Mouse (Mus musculus): ENCODE data around the gene Slc36a3. TPM values are rescaled to one million over a fixed set of nuclear protein-coding genes. Genes with fewer than 3 reads are reported as not detected.
"Not testable (repeated sequence)": the region's sequence is repeated elsewhere in the genome, so short reads cannot be mapped to it uniquely, and the experiment has no call there.

The Slc36a3 gene
- total RNA-seq, 2 experiments from 2014 or later, result not detected

DNA sequence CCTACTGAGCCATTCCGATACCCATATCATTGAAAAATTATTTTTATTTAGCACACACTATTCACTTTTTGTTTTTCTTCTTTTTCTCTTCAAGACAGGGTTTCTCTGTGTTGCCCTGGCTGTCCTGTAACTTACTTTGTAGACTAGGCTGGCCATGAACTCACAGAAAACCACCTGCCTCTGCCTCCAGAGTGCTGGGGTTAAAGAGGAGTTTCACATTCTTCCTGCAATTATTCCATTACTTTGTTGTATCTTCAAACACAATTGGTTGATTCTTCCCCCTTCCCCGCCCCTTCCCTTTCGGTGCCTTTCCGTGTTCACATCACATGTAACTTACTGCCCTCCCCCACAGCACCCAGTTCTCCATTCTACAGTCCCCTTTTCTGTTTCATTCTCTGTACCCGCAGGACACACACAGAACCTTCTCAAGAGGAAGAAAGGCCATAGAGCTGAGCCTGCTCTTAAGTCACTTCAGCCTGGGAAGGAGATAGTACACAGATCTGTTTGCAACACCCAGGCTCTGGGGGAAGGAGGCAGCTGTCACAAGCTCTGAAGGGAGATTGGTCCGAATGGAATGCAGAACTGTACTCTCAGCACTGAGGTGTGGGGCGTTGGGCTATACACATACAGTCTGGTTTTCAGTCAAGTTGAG, 38.2 kb downstream of the Slc36a3 start:
- no peak for ATAC-seq (replicated peaks; ENCODE audit: low FRiP score, poor library complexity, severe bottlenecking)

DNA sequence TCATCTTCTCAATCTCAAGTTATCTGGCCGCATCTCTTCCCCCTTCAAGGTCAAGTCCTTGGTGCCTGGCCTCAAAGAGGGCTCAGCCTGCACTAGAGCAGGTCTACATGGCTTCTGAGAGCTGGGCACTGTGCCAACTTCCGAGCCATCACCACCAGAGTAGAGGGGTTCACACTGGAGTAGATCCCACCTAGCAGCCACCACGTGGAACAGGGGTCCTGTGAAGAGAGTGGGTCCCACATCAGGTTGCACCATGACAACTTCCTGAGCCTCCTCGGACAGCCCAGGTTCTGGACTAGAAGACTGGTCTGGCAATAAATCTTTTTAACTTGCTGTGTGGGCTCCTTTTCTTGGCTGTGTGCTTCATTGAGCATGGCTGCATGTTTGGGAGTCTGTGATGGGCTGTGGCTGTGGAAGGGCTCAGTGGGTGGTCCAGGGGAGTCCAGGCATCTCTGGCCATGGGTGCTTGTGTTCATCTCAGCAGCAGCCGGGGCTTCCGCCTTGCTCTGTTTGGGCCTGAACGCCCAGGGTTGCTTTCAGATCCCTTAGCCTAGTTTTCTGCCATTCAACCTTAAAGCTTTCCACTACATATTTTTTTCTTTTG, 40.8 kb downstream of the Slc36a3 start:
- ATAC-seq (replicated peaks; ENCODE audit: low FRiP score, poor library complexity, severe bottlenecking), result no peak

DNA sequence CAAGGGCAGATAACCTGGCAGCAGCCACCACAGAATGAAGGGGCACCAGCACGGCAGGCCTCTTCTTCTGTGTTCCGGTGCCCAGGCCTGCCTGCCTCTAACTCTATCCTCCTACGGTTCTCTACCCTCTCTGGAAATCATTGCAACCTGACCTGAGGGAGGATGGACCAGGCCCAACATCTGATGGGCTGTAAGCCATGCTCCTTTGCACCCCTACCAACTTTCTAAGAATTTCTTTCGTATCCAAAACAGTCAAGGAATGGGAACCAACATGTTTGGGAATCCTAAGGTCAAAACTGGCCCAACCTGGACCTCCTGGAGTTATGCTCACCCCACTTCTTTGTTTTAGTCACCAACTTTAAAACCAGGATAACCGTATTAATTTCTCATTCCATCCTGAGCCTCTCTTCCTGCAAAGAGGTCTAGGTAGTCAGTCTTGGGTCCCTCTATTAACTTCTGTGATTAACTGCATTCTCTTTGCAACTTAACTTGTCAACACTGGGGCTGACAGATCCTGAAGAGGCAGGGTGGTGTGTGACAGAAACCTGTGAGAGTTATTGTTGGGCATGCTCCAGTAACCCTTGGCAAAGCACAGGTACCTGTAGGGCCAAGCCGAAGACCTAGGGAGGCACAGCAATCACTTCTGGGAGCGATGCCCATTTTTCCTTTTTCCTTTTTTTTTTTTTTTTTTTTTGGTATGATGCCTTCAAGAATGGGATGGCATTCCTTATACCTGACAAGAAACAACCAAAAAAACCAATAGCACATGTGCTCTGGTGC, 41.8 kb downstream of the Slc36a3 start:
- ATAC-seq (replicated peaks; ENCODE audit: low FRiP score, poor library complexity, severe bottlenecking), result no peak

DNA sequence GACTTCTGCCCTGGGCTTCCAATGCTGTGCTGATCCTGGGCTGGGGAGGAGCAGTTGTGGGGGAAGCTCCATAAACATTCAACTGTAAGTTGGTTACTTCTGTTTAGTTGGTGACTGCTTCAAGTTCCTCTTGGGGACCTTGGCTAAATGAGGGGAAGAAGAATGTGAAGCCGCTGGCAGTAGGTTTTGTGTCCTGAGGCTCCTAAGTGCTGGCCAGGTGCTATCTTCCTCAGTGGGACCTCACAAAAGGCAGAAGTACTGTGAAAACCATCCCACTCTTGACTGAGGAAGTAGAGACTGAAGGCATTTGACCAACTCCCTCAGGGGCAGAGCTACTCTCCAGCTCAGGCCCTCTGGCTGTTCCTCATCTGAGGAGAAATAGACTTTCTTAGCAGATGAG, 44.9 kb downstream of the Slc36a3 start:
- ATAC-seq (replicated peaks; ENCODE audit: low FRiP score, poor library complexity, severe bottlenecking), result no peak

DNA sequence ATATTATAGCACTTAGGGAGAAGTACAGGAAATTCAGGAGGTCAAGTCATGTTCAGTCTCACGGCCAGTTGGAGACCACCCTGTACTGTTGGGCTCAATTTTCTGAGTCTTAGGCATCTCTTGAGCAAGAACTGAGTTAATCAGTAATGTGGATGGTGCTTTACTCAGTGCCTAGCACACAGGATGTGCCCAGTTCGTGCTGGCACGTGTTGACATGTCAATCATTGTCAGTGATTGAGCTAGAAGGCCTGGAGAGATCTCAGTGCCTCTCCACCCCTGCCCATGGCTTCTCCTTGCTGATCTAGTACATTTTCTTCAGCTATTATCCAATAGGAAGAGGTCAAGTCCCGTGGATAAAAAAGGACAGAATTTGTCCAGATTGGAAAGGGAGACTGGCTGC, 46.1 kb downstream of the Slc36a3 start:
- ATAC-seq (replicated peaks; ENCODE audit: low FRiP score, poor library complexity, severe bottlenecking), result no peak

DNA sequence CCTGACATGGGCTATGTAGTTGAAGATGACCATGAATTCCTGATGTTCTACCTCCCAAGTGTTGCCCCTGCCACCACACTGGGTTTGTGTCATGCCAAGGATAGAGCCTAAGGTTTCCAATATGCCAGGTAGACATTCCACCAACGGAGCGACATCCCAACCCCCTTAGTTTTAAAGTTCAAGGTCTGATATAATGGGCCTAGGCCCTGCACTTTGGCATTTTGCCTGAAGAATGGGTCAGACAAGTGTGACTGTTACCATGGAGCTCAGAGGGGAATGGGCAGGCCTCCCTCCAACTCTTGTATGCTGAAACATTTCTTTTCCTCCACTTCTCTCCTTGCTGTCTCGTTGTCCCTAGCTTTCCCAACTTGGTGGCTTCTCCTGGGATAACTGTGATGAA, 48.3 kb downstream of the Slc36a3 start:
- ATAC-seq (replicated peaks; ENCODE audit: low FRiP score, poor library complexity, severe bottlenecking), result no peak

DNA sequence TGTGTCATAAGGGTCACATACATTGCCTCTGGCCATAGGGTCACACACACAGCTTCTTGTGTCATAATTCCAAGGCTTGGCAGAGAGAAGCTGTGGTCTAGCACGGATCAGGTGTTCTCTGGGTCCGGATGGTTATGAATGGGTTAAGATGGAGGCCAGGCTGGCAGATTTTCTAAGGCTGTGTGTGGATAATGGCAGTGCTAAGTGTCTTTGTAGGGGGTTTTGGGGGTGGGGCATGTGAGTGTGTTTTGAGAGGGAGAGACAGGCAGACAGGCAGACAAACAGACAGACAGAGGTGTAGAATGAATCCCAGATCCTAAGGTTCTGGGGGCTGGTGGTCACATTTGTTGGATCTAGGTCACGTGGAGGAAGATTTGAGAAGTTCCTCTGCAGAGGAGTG, 49.5 kb downstream of the Slc36a3 start:
- ATAC-seq (replicated peaks; ENCODE audit: low FRiP score, poor library complexity, severe bottlenecking), result no peak

DNA sequence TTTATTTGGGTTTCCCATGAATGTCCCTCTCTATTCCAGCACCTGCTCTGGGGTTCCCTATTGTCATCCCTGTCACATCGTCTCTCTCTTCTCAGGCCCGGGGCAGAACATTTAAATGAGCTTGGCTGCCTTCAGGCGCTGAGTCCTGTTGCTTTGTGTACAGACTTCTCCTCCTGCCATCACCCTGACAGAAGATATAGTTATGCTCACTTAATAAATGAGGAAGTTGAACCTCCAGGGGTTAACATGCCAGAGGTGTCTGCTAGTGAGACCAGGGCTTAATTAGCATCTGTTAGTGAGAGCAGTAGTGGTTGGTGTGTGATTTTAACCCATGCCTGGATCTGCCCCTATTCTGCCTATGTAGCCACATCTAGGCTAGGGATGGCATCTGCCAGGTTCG, 51.6 kb downstream of the Slc36a3 start:
- ATAC-seq (replicated peaks; ENCODE audit: low FRiP score, poor library complexity, severe bottlenecking), result no peak

DNA sequence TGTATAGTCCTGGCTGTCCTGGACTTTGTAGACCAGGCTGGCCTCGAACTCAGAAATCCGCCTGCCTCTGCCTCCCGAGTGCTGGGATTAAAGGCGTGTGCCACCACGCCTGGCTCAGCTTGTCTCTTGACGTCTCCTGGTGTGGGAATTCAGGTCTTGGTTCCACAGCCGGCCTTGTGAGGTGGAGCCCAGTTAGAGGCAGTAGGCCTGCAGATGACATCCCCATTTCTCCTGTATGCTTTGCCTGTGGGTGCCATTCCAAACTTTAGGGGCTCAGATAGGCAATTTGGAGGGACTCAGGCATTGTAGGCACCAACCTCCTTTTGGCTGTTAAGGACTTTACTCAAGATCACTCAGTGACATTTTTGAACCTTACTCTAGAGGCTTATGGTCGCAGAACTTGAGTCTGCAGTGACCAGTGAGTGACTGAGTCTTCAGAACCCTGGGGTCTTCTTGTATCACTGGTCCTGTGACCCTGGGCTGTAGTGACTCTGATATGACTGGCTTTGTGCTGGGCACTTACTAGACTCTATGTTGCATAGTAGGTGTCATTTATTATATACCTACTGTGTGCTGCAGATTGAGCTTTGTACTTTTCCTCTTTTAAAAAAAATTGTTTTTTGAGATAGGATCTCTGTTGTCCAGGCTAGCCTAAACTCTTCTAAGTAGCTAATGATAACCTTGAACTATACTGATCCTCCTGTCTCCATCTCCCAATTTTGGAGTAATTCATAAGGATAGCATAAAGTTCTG, 52.3 kb downstream of the Slc36a3 start:
- no peak for ATAC-seq (replicated peaks; ENCODE audit: low FRiP score, poor library complexity, severe bottlenecking)

DNA sequence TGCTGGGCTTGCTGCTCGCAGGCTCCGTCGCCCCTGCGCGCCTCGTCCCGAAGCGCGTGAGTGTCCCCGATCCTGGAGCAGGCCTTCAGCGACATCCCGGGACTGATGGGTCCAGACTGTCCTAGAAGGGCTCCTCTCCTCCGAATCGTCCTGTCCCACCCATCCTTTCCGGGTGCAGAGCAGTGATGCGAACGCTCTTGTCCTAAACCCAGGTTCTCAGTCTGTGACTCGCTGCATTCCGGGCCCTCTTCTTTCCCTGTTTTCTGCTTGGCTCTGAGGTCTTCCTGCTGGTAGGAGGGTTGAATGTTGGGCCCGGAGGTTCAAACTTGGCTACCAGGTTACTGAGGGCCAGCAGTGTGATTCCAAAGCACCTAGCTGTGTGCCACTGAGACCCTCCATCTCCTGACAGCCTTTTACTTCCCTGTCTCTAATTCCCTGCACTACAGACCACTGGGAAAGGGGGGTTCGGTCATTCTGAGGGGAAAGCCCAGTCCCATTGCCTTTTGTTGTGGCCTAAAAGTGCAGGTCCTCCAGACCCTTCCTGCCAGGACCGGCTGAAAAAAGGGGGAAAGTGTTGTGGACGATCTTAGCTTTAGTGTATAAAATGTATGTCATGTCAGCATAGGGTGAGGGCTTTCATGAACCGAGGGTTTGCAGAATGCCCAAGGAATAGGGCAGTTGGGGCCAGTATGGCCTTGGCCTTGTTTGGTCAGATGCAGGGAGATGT, 53.2 kb downstream of the Slc36a3 start:
- ATAC-seq (replicated peaks; ENCODE audit: low FRiP score, poor library complexity, severe bottlenecking), result no peak

DNA sequence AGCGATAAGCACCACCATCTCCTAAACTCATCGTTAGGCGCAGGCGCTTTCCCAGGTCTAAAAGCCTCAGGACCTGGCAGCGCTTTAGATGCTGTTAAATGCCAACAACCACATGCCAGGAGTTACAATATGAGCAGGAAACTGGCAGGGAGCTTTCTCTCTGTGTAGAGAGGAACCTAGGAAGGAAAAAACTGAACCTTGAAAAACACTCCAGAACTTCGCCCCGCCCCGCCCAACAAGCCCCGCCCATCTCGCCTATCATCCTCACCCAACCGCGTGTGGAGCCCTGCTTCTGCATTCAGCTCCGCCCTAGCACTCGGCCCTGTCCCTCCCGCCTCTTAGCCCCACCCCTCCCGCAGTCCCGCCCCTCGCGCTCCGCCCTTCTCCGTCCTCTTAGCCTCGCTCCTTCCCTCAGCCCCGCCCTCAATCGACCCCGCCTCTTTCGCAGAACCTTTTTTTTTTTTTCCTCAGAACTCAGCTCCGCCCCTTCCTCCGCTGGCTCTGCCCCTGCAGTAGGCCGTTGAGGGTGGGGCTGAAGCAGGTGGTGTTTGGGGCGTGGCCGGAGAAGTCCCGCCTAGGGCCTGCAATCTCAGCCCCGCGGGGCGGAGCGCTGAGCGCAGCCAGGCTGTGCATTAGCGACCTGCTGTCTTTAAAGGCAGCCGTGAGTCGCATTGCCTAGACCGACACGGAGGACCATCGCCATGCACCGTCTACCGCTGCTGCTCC, 53.9 kb downstream of the Slc36a3 start, which contains the start of gene Gm2a:
TSS of gene Gm2a (plus strand) at position 653 of the 726 bp plus-strand sequence.
- peak; percentile 91 for ATAC-seq (replicated peaks; ENCODE audit: low FRiP score, poor library complexity, severe bottlenecking)

DNA sequence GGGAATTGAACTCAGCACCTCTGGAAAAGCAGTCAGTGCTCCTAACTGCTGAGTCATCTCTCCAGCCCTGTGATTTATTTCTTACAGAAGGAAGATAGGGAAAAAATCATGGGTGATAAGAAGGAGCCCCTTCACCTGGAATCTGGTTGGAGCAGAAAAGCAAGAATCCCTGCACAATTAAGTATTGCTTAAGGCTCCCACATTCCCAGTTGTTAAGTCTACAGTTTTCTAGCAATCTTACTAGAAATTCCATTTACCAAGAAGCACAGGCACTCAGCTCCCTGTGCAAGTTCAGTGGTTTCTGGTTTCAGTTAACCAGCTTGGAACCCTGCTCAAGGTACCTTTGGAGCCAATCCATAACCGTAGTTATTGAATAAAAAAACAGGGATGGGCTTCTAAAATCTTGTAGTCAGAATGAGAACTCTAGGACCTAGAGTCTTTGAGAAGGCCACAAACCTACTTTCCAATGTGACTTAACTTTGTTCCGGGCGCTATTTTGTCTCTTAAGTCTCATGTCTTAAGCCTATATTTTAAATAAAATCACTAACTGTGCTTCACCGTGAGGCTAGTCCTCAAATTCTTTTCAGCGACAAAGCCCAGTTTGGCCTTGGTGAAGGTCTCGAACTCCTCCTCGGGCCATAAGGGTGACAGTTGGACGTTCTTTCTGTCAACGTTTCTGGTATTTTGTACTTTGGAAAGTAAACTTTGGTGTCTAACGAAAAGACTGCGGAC, 54.6 kb downstream of the Slc36a3 start:
- ATAC-seq (replicated peaks; ENCODE audit: low FRiP score, poor library complexity, severe bottlenecking), result no peak

DNA sequence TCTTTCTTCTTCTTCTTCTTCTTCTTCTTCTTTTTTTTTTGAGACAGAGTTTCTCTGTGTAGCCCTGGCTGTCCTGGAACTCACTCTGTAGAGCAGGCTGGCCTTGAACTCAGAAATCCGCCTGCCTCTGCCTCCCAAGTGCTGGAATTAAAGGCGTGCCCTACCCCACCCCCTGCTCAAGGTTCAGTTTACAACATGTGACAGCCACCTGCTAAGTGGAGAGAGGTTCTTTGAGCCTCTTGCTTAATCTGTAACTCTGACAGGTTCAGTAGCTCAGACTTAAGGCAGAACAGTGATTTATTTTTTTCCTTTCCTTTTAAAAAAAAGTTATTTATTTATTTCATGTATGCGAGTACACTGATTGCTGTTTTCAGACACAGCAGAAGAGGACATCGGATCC, 55.2 kb downstream of the Slc36a3 start:
- not testable (repeated sequence) for ATAC-seq (replicated peaks; ENCODE audit: low FRiP score, poor library complexity, severe bottlenecking)

DNA sequence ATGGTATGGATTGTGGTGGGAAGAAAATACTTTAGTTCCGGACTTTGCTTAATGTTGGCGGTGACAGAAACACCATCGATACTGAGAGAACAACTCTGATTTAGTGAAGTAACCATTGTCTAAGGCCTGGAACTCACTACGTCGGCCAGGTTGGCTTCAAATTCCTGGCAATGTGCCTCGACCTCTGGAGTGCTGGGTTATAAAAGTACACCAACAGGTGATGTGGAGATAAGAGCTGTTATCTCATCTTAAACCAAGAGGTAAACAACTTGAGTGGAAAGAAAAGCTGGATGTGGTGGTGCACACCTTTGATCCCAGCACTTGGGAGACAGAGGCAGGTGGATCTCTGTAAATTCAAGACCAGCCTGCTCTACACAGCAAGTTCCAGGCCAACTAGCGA, 58.4 kb downstream of the Slc36a3 start:
- ATAC-seq (replicated peaks; ENCODE audit: low FRiP score, poor library complexity, severe bottlenecking), result no peak

DNA sequence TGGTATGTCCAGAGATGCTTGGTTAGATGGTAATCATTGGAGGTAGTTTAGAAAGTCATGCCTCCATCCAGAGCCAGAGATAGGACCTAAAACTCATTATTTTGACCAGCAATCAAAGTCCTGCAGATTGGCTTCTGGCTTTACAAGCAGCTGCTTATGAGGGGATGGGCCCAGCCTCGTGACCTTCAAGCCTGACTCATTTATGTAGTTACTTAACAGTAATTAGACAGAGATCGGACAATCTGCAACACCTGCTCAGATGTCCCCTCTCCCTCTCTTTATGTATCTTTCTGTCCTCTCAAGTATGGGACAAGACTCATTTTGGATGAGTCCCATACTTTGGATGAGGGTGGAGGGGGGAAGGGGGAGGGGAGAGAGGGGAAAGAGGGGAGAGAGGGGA, 61.6 kb downstream of the Slc36a3 start:
- ATAC-seq (replicated peaks; ENCODE audit: low FRiP score, poor library complexity, severe bottlenecking), result no peak

DNA sequence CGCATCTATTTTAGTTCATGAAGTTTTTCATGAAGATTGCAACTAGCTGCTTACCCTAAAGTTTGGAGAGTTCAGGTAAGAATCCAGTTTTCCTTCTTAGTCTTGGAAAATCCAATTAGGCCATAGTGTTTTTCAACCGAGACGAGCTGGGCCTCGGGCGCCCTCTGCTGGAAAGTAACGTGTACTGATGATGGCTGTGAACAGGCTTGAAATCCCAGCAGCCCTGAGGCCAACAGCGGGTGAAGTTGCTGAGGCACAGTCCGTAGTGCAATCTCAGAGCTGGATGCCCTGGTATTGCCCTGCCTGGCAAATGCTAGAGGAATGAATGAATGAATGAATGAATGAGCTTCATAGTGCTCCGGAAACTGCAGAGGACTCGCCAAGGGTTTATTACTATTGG, 64.5 kb downstream of the Slc36a3 start:
- ATAC-seq (replicated peaks; ENCODE audit: low FRiP score, poor library complexity, severe bottlenecking), result peak; percentile 71; the same call in 1 of the 2 replicates

DNA sequence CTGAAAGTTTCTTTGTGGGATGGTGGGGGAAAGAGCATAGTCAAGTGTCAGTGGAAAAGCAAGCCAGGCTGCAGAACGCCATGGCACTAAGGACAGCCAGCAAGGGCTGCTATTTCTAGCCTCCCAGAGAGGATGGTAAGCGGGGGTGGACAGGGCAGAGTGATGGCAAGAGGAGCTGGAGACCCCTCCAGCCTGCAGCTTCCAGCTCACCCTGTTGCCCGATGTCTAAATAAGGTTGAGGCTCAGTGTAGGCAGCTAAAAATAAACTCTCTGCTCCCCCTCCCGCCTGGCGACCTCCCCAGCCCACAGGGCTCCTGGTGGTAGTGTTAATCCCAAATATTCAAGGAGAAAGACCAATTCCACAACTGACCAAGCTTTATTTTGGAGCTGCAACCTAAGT, 66.1 kb downstream of the Slc36a3 start:
- no peak for ATAC-seq (replicated peaks; ENCODE audit: low FRiP score, poor library complexity, severe bottlenecking)

DNA sequence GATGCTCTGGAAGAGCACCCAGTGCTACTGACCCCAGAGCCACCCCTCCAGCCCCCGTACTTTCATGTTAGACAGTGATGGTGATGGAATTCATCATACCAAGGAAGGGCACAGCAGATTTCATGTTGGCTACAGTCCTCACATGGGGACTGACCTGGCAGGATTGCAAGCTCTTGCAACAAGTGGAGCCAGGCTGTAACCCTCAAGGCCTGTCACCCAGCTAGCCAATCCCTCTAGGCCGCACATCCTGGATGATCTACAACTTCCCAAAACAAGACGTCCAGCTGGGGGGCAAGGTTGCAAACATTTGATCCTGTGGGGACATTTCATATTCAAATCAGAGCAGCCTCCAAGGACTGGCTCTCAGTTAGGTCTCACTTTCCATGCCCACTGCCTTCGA, 66.9 kb downstream of the Slc36a3 start:
- ATAC-seq (replicated peaks; ENCODE audit: low FRiP score, poor library complexity, severe bottlenecking), result no peak

All from erythroid progenitor cell, adult 5-6 weeks (primary cell).